Mouse (Mus musculus) bone marrow, adult 2 months (tissue): Measurements from ENCODE around the gene Rnf144a. TPM values are rescaled to one million over a fixed set of nuclear protein-coding genes. Genes with fewer than 3 reads are reported as not detected.

Source experiments
- H3K27ac ChIP-seq: fragments of 200-500 bp; 2 replicates; pipeline ENCODE4 v1.5.1; 2012; ENCODE audit warnings: low read depth, mild to moderate bottlenecking, control low read depth, inconsistent platforms, low read length; ENCODE audit not compliant: control insufficient read depth, poor library complexity, insufficient read depth
- H3K4me1 ChIP-seq: fragments of 200-500 bp; 2 replicates; pipeline ENCODE4 v1.6.1; 2011; ENCODE audit warnings: low read length; ENCODE audit not compliant: control insufficient read depth, insufficient read depth
- H3K4me3 ChIP-seq: fragments of 200-500 bp; replicated peaks from 2 replicates; pipeline ENCODE3; 2011; ENCODE audit warnings: mild to moderate bottlenecking, low read depth, low read length, control low read depth; ENCODE audit not compliant: control insufficient read depth
- CTCF ChIP-seq: fragments of 200-500 bp; IDR thresholded peaks from 2 replicates; pipeline ENCODE4 v1.5.1; 2011; ENCODE audit warnings: low read length, control low read depth; ENCODE audit not compliant: control insufficient read depth, insufficient read depth
- POLR2A ChIP-seq: fragments of 200-500 bp; IDR thresholded peaks from 2 replicates; pipeline ENCODE4 v1.6.1; 2011; ENCODE audit warnings: low read depth, mild to moderate bottlenecking, control low read depth, low read length, borderline replicate concordance; ENCODE audit not compliant: control insufficient read depth
- WGBS: fragments of 180-500 bp; shearing (Covaris S2); methylation state at CpG from one replicate; pipeline ENCODE4 v1.1.7; 2018; 5-methylcytosine and 5-hydroxymethylcytosine counted together
- polyA plus RNA-seq: library from polyadenylated mRNA; stranded (reverse); fragments of >200 nt; gene quantifications from 2 replicates; pipeline ENCODE4 v1.2.4, GENCODE M21; 2011; ENCODE audit warnings: low replicate concordance; ENCODE audit not compliant: missing spikeins, insufficient read depth, insufficient read length

The Rnf144a gene
- polyA plus RNA-seq, 1 experiment, result 13.2 TPM

DNA sequence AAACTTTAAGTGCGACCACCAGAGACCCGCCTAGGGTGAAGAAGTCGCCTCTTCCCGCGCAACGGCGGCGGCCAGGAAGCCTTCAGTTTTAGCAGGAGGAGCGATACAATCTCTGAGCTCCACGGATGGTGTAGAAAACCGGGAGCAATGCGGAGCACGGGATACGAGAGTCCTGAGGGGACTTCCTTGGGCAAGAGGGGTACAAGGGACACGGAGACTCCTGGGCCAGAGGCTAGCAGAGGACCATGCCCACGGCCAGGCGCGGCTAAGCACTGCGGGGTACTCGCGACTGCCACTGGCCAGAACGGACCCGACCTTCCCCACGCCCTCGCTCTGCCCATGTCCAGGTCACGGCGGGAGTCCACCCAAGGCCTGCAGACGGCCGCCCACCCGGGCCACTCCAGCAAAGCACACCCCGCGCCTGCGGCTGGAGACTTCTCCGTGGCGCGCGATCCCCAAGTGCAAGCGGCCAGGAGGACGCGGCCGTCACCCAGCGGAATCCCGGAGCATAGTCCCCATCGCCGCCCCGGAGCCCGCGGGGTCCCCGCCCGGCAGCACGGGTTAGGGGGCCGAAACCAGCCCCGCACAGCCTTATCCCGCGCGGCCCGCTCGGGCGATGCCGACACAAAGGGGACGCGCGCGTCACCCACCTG is 477 bp downstream of the Rnf144a start:
- peak overlapping the region; percentile 92 for H3K4me3 ChIP-seq
- under 1% methylated on average over 64 of the region's 64 CpGs for whole genome bisulfite sequencing
- peaks cover 6% of the 10 kb centered on the region for H3K4me1 ChIP-seq
- no peak for TF ChIP-seq POLR2A
- TF ChIP-seq CTCF, result no peak
- peak overlapping the region; percentile 57 for H3K27ac ChIP-seq

GRCm38 (mm10) chr12:26413961-26414411 is 1.1 kb downstream of the Rnf144a start:
- peaks cover 3% of the 10 kb centered on the region for H3K4me1 ChIP-seq
- WGBS, result 8% methylated on average over 8 of the region's 8 CpGs

DNA sequence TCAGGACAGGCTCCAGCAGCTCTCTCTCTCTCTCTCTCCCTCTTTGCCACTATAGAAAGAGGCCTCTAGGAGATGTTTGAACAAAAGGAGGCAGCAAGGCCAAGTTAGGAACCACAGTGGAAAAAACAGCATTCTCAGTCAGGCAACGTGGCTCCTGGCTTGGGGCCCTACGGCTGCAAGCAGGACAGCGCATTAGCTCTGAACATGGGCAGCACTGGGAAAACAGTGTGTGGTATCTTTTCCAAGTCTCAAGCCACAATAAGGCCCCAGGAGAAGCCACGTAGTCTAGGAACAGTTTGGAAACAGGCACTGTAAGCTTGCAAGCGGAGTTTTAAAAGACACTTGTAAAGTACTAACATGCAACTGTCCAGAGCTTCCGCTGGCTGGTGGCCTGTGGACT is 2.3 kb downstream of the Rnf144a start:
- H3K4me1 ChIP-seq, result peaks cover 3% of the 10 kb centered on the region
- TF ChIP-seq CTCF (no peak), POLR2A (no peak)
- no peak overlapping the region for H3K27ac ChIP-seq
- no peak overlapping the region for H3K4me3 ChIP-seq
- 85% methylated on average over 6 of the region's 6 CpGs for WGBS

More at GRCm38 (mm10) chr12:26413961-26414411, 1.1 kb downstream of the Rnf144a start:
- Histone ChIP-seq H3K4me3 (peak overlapping the region; percentile 92), H3K27ac (peak overlapping the region; percentile 37; the same call in 1 of the 2 replicates)
- TF ChIP-seq POLR2A, result no peak
- TF ChIP-seq CTCF, result no peak

- no peak overlapping the region for H3K4me3 ChIP-seq
- H3K27ac ChIP-seq, result no peak overlapping the region
- 82% methylated on average over 10 of the region's 10 CpGs for WGBS
- TF ChIP-seq CTCF, result no peak
- no peak for TF ChIP-seq POLR2A
- H3K4me1 ChIP-seq, result peaks cover 1% of the 10 kb centered on the region
Observed at GRCm38 (mm10) chr12:26411841-26412450, 3.1 kb downstream of the Rnf144a start.

DNA sequence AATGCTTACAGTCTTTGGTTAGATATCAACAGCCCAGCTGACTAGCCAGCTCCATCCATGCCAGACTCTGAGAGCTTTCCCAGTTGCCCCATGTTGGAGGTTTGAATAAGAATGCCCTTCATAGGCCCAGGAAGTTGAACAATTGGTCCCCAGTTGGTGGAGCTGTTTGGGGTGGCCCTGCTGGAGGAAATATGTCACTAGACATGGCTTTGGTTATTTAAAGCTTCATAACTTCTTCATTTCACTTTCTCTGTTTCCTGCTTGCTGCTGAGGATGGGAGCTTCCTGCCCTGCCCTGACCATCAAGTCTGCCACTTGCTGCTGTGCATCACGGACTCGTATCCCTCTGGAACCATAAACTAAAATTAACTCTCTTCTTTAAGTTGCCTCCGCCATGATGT is 4.6 kb downstream of the Rnf144a start:
- Histone ChIP-seq H3K4me3 (no peak overlapping the region), H3K27ac (peak overlapping the region; percentile 29; the same call in 1 of the 2 replicates), H3K4me1 (peaks cover 2% of the 10 kb centered on the region)
- 56% methylated on average over 3 of the region's 3 CpGs for WGBS
- TF ChIP-seq CTCF (no peak), POLR2A (no peak)

GRCm38 (mm10) chr12:26408707-26409106 is 6.3 kb downstream of the Rnf144a start:
- Histone ChIP-seq H3K4me1 (peaks cover 5% of the 10 kb centered on the region), H3K4me3 (no peak overlapping the region), H3K27ac (no peak overlapping the region)
- no peak for TF ChIP-seq POLR2A
- no peak for TF ChIP-seq CTCF
- WGBS, result 71% methylated on average over 9 of the region's 9 CpGs

DNA sequence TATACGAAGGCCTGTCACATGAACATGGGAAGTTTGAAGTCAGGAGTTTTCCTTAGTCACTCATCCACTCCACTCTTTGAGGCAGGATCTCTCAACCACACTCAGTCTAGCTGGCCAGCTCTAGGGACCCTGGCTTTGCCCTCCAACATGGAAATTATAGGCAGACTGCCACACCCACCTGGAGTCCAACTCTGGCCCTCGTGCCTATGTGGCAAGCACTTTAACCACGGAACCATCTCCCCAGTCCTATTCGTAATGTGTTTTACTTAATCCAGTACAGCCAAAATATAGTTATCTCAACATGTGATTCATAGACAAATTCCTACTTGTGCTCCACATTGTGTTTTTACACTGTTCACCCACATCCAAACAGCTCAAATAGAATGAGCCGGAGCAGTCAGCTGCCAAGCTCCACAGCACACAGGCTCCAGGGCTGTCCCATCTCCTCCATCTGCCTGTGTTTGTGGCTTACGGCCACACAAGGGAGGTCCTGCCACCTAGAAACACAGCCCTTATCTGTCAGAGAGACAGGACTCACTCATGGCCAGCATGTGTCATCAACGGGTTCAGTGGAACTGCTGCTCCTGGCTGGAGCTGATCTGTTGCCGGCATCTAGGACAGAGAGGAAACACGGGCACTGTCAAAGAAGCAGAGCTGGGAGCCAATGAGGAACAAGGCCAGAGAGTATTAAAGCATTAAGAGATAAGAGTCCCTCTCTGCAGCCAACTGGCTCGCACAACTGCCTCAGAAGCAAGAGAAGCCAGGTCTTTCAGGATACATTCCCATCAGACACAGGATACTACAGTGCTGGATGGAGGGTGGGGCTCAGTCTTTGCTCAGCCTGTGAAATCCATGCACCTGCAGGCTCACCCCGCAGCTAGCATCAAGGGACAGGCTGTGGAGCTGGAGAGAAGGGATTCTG is 10.0 kb downstream of the Rnf144a start:
- no peak for TF ChIP-seq CTCF
- no peak for TF ChIP-seq POLR2A

More for the DNA sequence above, 10.0 kb downstream of the Rnf144a start:
- Histone ChIP-seq H3K4me1 (peaks cover 17% of the 10 kb centered on the region), H3K27ac (no peak overlapping the region), H3K4me3 (no peak overlapping the region)
- 31% methylated on average over 11 of the region's 11 CpGs for WGBS
